Mouse (Mus musculus) intestine, embryonic 14.5 days (tissue): Measurements from ENCODE around the gene Arhgef5. TPM values are rescaled to one million over a fixed set of nuclear protein-coding genes. Genes with fewer than 3 reads are reported as not detected.

Experiments
- ATAC-seq: fragments of 200-750 bp; cut with Nextera tagmentation; replicated peaks from 2 replicates; pipeline ENCODE4 v1.8.0; 2017; ENCODE audit warnings: low read depth, moderate number of reproducible peaks, moderate TSS enrichment, moderate library complexity; ENCODE audit not compliant: low FRiP score, low TSS enrichment
- DNase-seq: peaks from one replicate; pipeline ENCODE4 v3.0.0-alpha.2; 2018; ENCODE audit warnings: low spot score
- H3K27ac ChIP-seq: fragments of 300-500 bp; sonication (generic); 2 replicates; pipeline ENCODE4 v1.5.1; 2014; ENCODE audit warnings: low read depth, mild to moderate bottlenecking, control low read depth
- H3K27me3 ChIP-seq: fragments of 300-500 bp; sonication (generic); replicated peaks from 2 replicates; pipeline ENCODE4 v1.6.1; 2014; ENCODE audit warnings: low read length, control low read depth; ENCODE audit not compliant: control insufficient read depth, insufficient read depth
- H3K36me3 ChIP-seq: fragments of 300-500 bp; sonication (generic); 2 replicates; pipeline ENCODE4 v1.6.1; 2014; ENCODE audit warnings: low read length, control low read depth; ENCODE audit not compliant: control insufficient read depth, insufficient read depth
- H3K4me1 ChIP-seq: fragments of 300-500 bp; sonication (generic); replicated peaks from 2 replicates; pipeline ENCODE4 v1.6.1; 2014; ENCODE audit warnings: low read length, control low read depth, mixed read lengths; ENCODE audit not compliant: control insufficient read depth, insufficient read depth
- H3K4me2 ChIP-seq: fragments of 300-500 bp; sonication (generic); 2 replicates; pipeline ENCODE4 v1.6.1; 2014; ENCODE audit warnings: low read length
- H3K4me3 ChIP-seq: fragments of 300-500 bp; sonication (generic); 2 replicates; pipeline ENCODE4 v1.5.1; 2014; ENCODE audit warnings: low read depth, low read length, control low read depth, mixed read lengths
- H3K9ac ChIP-seq: fragments of 300-500 bp; sonication (generic); 2 replicates; pipeline ENCODE4 v1.6.1; 2014; ENCODE audit warnings: mild to moderate bottlenecking, low read length
- H3K9me3 ChIP-seq: fragments of 300-500 bp; sonication (generic); 2 replicates; pipeline ENCODE4 v1.6.1; 2016; ENCODE audit warnings: low read length, control low read depth; ENCODE audit not compliant: control insufficient read depth
- WGBS: fragments of 180-500 bp; shearing (Covaris S2); extraction: QIAGEN DNeasy Blood & Tissue Kit; methylation state at CpG from one replicate; pipeline ENCODE4 v1.1.7; 2014; 5-methylcytosine and 5-hydroxymethylcytosine counted together
- polyA plus RNA-seq: library from polyadenylated mRNA; unstranded; fragments of >200 nt; fragmentation: Nextera tagmentation; extraction: Ambion mirVana; gene quantifications from 2 replicates; pipeline ENCODE4 v1.2.1, GENCODE M21; 2014

Arhgef5 gene
- polyA plus RNA-seq, 1 experiment from 2014 or later: 17.3 TPM

- no peak overlapping the region for H3K4me3 ChIP-seq
- no peaks in the 10 kb centered on the region for H3K9me3 ChIP-seq
- H3K4me2 ChIP-seq: no peak overlapping the region
- no peak overlapping the region; the same call in 1 of the 2 replicates for H3K27ac ChIP-seq
- no peaks in the 10 kb centered on the region for H3K27me3 ChIP-seq
- H3K9ac ChIP-seq: no peak overlapping the region
- DNase-seq (no peak), ATAC-seq (no peak)
- H3K36me3 ChIP-seq: peaks cover 28% of the 10 kb centered on the region
- no peaks in the 10 kb centered on the region for H3K4me1 ChIP-seq
Measured at GRCm38 (mm10) chr6:43272597-43272996, 7.2 kb downstream of the Arhgef5 start.

GRCm38 (mm10) chr6:43274123-43274522, 8.7 kb downstream of the Arhgef5 start:
- H3K4me1 ChIP-seq: no peaks in the 10 kb centered on the region
- no peak overlapping the region for H3K4me2 ChIP-seq
- no peaks in the 10 kb centered on the region for H3K9me3 ChIP-seq
- DNase-seq: no peak
- ATAC-seq: no peak
- H3K27me3 ChIP-seq: no peaks in the 10 kb centered on the region
- no peak overlapping the region for H3K27ac ChIP-seq
- H3K4me3 ChIP-seq: no peak overlapping the region
- H3K36me3 ChIP-seq: peaks cover 35% of the 10 kb centered on the region
- 89% methylated on average over 4 of the region's 4 CpGs for WGBS
- H3K9ac ChIP-seq: no peak overlapping the region

DNA sequence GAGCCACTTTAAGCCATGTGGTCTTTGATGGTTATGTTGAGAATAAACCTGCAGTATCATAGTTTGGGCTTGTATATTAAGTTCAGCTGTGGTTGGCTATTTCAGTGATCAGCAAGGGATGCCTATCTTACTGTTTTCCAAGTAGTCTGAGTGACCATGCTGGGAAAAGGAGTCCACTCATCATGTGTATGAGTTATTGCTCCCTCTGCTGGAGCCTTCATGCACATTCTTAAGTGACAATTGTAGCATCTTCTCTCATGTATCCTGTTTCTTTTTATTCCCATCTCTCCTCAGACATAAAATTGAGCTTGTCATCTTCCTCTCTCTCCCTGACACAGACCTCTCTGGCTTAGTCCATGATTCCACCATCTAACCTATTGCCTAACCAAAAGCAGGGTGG, 12.9 kb downstream of the Arhgef5 start:
- Histone ChIP-seq H3K27ac (no peak overlapping the region), H3K9me3 (no peaks in the 10 kb centered on the region), H3K4me3 (no peak overlapping the region), H3K27me3 (no peaks in the 10 kb centered on the region), H3K4me1 (no peaks in the 10 kb centered on the region), H3K9ac (no peak overlapping the region), H3K4me2 (no peak overlapping the region), H3K36me3 (peaks cover 75% of the 10 kb centered on the region)
- no peak for ATAC-seq
- DNase-seq: no peak

DNA sequence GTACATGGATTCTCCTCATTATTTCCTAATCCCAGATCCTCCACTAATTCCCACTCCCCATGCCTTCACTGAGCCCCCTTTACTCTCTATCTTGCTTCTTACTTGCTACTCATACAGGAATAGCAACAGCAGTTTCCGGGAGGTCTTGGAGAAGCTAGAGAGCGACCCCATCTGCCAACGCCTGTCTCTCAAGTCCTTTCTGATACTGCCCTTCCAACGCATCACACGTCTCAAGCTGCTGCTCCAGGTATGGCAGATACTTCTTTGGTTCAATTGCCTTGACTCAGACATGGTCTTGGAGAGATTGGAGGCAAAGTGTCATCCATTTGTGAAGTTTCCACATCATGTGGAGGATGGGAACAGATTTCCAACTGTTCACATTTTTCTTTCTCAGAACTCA, 15.1 kb downstream of the Arhgef5 start:
- DNase-seq: no peak
- no peak for ATAC-seq
- WGBS: 92% methylated on average over 5 of the region's 5 CpGs
- peaks cover 78% of the 10 kb centered on the region for H3K36me3 ChIP-seq
- H3K27me3 ChIP-seq: no peaks in the 10 kb centered on the region
- H3K4me2 ChIP-seq: no peak overlapping the region
- no peak overlapping the region for H3K27ac ChIP-seq
- no peak overlapping the region for H3K4me3 ChIP-seq
- H3K9ac ChIP-seq: no peak overlapping the region
- no peaks in the 10 kb centered on the region for H3K9me3 ChIP-seq
- no peaks in the 10 kb centered on the region for H3K4me1 ChIP-seq

- Histone ChIP-seq H3K27me3 (no peaks in the 10 kb centered on the region), H3K4me1 (peaks cover 19% of the 10 kb centered on the region), H3K4me2 (no peak overlapping the region), H3K27ac (peak overlapping the region; percentile 69; the same call in 1 of the 2 replicates), H3K4me3 (no peak overlapping the region), H3K36me3 (peaks cover 20% of the 10 kb centered on the region), H3K9me3 (no peaks in the 10 kb centered on the region), H3K9ac (no peak overlapping the region)
- peak; percentile 64 for ATAC-seq
- DNase-seq: no peak
- WGBS: 48% methylated on average over 3 of the region's 3 CpGs
Measured at GRCm38 (mm10) chr6:43292041-43292440, 26.7 kb downstream of the Arhgef5 start.

DNA sequence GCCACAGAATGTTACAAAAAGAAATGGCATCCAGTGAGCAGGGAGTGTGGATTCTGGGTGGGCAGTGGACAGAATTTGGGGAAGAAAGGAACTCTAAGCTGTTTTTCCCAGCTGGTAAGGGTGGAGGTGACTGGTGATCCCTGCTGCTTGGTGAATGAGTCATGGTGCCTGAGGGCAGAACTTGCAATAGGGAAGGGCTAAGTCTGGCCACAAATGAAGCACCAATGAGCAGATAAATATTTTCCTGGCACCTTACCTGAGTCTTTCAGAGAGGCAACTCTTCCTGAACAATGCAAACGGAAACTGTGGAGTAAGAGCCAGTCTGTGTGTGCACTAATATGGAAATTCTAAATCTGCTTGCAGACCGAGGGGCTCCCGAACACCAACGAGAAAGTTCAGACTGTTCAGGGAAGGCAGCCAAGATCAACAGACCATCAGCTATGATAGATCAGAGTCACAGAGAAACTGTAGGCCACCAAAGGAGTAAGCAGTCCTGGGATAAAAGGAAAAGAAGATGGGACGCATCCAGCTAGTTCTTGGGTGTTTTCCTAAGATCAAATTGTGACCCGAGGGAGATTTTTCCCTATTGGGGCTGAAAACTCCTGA, 27.2 kb downstream of the Arhgef5 start:
- WGBS: 53% methylated on average over 6 of the region's 6 CpGs
- H3K9me3 ChIP-seq: no peaks in the 10 kb centered on the region
- peaks cover 19% of the 10 kb centered on the region for H3K4me1 ChIP-seq
- H3K4me3 ChIP-seq: no peak overlapping the region
- no peak overlapping the region for H3K4me2 ChIP-seq
- peak; percentile 19; the same call in 1 of the 2 replicates for ATAC-seq
- peak overlapping the region; percentile 69 for H3K27ac ChIP-seq
- no peak overlapping the region for H3K9ac ChIP-seq
- H3K36me3 ChIP-seq: peaks cover 17% of the 10 kb centered on the region
- DNase-seq: no peak
- no peaks in the 10 kb centered on the region for H3K27me3 ChIP-seq

GRCm38 (mm10) chr6:43293175-43293574, 27.8 kb downstream of the Arhgef5 start:
- Histone ChIP-seq H3K4me2 (no peak overlapping the region), H3K4me1 (peaks cover 19% of the 10 kb centered on the region), H3K27me3 (no peaks in the 10 kb centered on the region), H3K9me3 (no peaks in the 10 kb centered on the region), H3K4me3 (no peak overlapping the region), H3K27ac (no peak overlapping the region), H3K9ac (no peak overlapping the region), H3K36me3 (peaks cover 13% of the 10 kb centered on the region)
- WGBS: 74% methylated on average over 7 of the region's 7 CpGs
- DNase-seq (no peak), ATAC-seq (no peak)

- WGBS: 28% methylated on average over 5 of the region's 5 CpGs
- Histone ChIP-seq H3K9ac (no peak overlapping the region), H3K27me3 (no peaks in the 10 kb centered on the region), H3K4me2 (no peak overlapping the region), H3K4me3 (no peak overlapping the region), H3K4me1 (peaks cover 19% of the 10 kb centered on the region), H3K36me3 (no peaks in the 10 kb centered on the region), H3K9me3 (no peaks in the 10 kb centered on the region), H3K27ac (no peak overlapping the region)
- no peak for ATAC-seq
- no peak for DNase-seq
Measured at GRCm38 (mm10) chr6:43295908-43296307, 30.5 kb downstream of the Arhgef5 start.

DNA sequence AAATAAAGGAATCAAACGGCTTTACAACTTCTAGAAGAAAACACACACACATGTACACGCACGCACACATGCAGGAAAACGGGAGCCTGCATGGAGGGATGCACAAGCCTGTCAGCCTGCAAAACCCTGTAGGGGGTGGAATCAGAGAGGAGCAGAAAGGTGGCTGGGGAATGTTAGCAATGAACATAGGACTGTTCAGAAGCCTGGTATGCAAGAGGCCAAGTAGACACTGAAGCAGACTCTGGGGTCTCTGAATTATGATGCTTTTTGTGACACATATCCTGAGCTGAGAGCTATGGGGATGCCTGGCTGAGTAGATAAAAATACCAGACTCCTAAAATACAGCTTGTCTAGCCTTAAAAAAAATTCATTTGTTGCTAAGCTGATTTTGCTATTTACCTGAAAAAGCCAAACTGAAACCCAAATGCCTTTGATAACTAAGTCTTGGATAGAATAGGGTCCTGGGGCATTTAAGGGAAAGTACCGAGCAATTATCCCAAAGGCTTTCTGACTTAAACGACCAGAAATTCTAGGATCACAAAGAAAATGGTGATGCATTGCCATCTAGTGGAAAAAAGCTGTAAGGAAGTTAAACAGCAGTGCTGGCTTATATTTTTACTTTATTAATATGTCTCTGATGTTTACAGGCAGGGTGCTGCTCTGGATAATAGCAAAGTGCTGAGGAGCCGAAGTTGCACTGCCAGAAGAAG, 31.6 kb downstream of the Arhgef5 start:
- H3K4me2 ChIP-seq: no peak overlapping the region
- H3K27ac ChIP-seq: no peak overlapping the region
- H3K4me1 ChIP-seq: peaks cover 18% of the 10 kb centered on the region
- no peaks in the 10 kb centered on the region for H3K27me3 ChIP-seq
- WGBS: 39% methylated on average over 7 of the region's 7 CpGs
- H3K4me3 ChIP-seq: no peak overlapping the region
- H3K9ac ChIP-seq: no peak overlapping the region
- no peak for DNase-seq
- no peaks in the 10 kb centered on the region for H3K36me3 ChIP-seq
- H3K9me3 ChIP-seq: no peaks in the 10 kb centered on the region
- ATAC-seq: peak; percentile 13; the same call in 1 of the 2 replicates
